Mouse (Mus musculus): Measurements from ENCODE around the gene Dnajb7. TPM values are rescaled to one million over a fixed set of nuclear protein-coding genes. Genes with fewer than 3 reads are reported as not detected.

Dnajb7 gene
- total RNA-seq, 2 experiments from 2014 or later: not detected

GRCm38 (mm10) chr15:81366241-81366640, 41.9 kb downstream of the Dnajb7 start:
- DNase-seq (ENCODE audit: low spot score in 2 of 2): no peak

- no peak for DNase-seq (ENCODE audit: low spot score in 2 of 2)
These were observed 42.9 kb downstream of the Dnajb7 start for GRCm38 (mm10) chr15:81365246-81365645.

- no peak for DNase-seq (ENCODE audit: low spot score in 2 of 2)
These were observed 43.8 kb downstream of the Dnajb7 start for GRCm38 (mm10) chr15:81364271-81364670.

- DNase-seq (ENCODE audit: low spot score in 2 of 2): no peak
These were observed 45.6 kb downstream of the Dnajb7 start for GRCm38 (mm10) chr15:81362501-81362900.

GRCm38 (mm10) chr15:81361417-81362015, 46.6 kb downstream of the Dnajb7 start:
- DNase-seq (ENCODE audit: low spot score in 2 of 2): no peak

- DNase-seq (ENCODE audit: low spot score in 2 of 2): no peak
These were observed 47.1 kb downstream of the Dnajb7 start for GRCm38 (mm10) chr15:81361022-81361404.

GRCm38 (mm10) chr15:81360345-81361021, 47.6 kb downstream of the Dnajb7 start, which contains the start of gene Slc25a17:
TSS of gene Slc25a17 (minus strand) at chr15:81360812.
- peak; percentile 87 to 92 for DNase-seq (ENCODE audit: low spot score in 2 of 2)

- no peak for DNase-seq (ENCODE audit: low spot score in 2 of 2)
These were observed 48.7 kb downstream of the Dnajb7 start for GRCm38 (mm10) chr15:81359421-81359820.

GRCm38 (mm10) chr15:81358943-81359342, 49.2 kb downstream of the Dnajb7 start:
- no peak for DNase-seq (ENCODE audit: low spot score in 2 of 2)

- no peak for DNase-seq (ENCODE audit: low spot score in 2 of 2)
These were observed 51.2 kb downstream of the Dnajb7 start for GRCm38 (mm10) chr15:81356946-81357345.

Other genes with a start within 250 kb of the Dnajb7 start
- 10 to 100 TPM; 24.3 to 29.4 TPM for gene Mrtfa, start 217.5 kb downstream of the Dnajb7 start, total RNA-seq (2021)
- gene Mchr1, start 172.8 kb downstream of the Dnajb7 start, total RNA-seq (2021): under 1 TPM; 0.23 to 0.51 TPM
- 100 to 1,000 TPM in 1 of 2 experiments, 10 to 100 TPM in 1; 62.3 to 108 TPM for gene Slc25a17, start 47.5 kb downstream of the Dnajb7 start, total RNA-seq (2021)
- gene St13, start 8.2 kb downstream of the Dnajb7 start, total RNA-seq (2021): 100 to 1,000 TPM; 319 to 323 TPM
- 10 to 100 TPM; 28.0 to 30.1 TPM for gene Xpnpep3, start 8.2 kb downstream of the Dnajb7 start, total RNA-seq (2021)
- gene Rbx1, start 58.0 kb upstream of the Dnajb7 start, total RNA-seq (2021): 100 to 1,000 TPM; 133 to 140 TPM
- gene Ep300, start 177.1 kb upstream of the Dnajb7 start, total RNA-seq (2021): 10 to 100 TPM; 52.4 to 59.7 TPM